Mouse (Mus musculus) myocyte (in vitro differentiated cells): Measurements from ENCODE around the gene Olfr907. TPM values are rescaled to one million over a fixed set of nuclear protein-coding genes. Genes with fewer than 3 reads are reported as not detected.

Experiments used
- H3K27me3 ChIP-seq: one replicate; pipeline ENCODE4 v1.6.1; 2011; ENCODE audit not compliant: control insufficient read depth, insufficient read depth, insufficient read length
- H3K36me3 ChIP-seq: one replicate; pipeline ENCODE4 v1.6.1; 2011; ENCODE audit not compliant: control insufficient read depth, insufficient read depth
- H3K4me2 ChIP-seq: one replicate; pipeline ENCODE4 v1.6.1; 2011; ENCODE audit warnings: low read depth, control low read depth
- H3K4me3 ChIP-seq: one replicate; pipeline ENCODE4 v1.5.1; 2011; ENCODE audit warnings: mild to moderate bottlenecking, control low read depth, moderate library complexity
- H3K79me2 ChIP-seq: one replicate; pipeline ENCODE4 v1.6.1; 2011; ENCODE audit not compliant: control insufficient read depth, insufficient read depth
- H3ac ChIP-seq: one replicate; pipeline ENCODE4 v1.6.1; 2011; ENCODE audit not compliant: control insufficient read depth, insufficient read length
- CEBPB ChIP-seq: IDR thresholded peaks from 2 replicates; pipeline ENCODE4 v1.6.1; 2011; ENCODE audit warnings: mild to moderate bottlenecking, moderate library complexity; ENCODE audit not compliant: poor library complexity, insufficient read depth, severe bottlenecking
- E2F4 ChIP-seq: IDR thresholded peaks from one replicate; pipeline ENCODE4 v1.6.1; 2011; ENCODE audit warnings: mild to moderate bottlenecking, control low read depth, moderate library complexity; ENCODE audit not compliant: insufficient read depth
- MAX ChIP-seq: IDR thresholded peaks from one replicate; pipeline ENCODE4 v1.6.1; 2011; ENCODE audit warnings: low read depth, mild to moderate bottlenecking, control low read depth
- MYOD1 ChIP-seq, 3 experiments: IDR thresholded peaks; one replicate each; pipeline ENCODE4 v1.6.1; 2011; ENCODE audit warnings: control low read depth in 2 of 3, low read depth in 2 of 3, mild to moderate bottlenecking in 2 of 3, moderate library complexity in 1 of 3; ENCODE audit not compliant: insufficient read length in 2 of 3, control insufficient read depth in 1 of 3
- MYOG ChIP-seq, 3 experiments: IDR thresholded peaks; one replicate each; pipeline ENCODE4 v1.6.1; 2011; ENCODE audit warnings: control low read depth in 2 of 3, low read depth in 2 of 3, mild to moderate bottlenecking in 2 of 3; ENCODE audit not compliant: insufficient read length in 2 of 3, control insufficient read depth in 1 of 3, insufficient read depth in 1 of 3
- POLR2A ChIP-seq: IDR thresholded peaks from one replicate; pipeline ENCODE4 v1.6.1; 2011; ENCODE audit warnings: low read depth, mild to moderate bottlenecking, control low read depth, moderate library complexity; ENCODE audit not compliant: insufficient read length
- POLR2AphosphoS2 ChIP-seq: IDR thresholded peaks from one replicate; pipeline ENCODE4 v1.6.1; 2011; ENCODE audit warnings: low read depth, control low read depth; ENCODE audit not compliant: insufficient read length
- REST ChIP-seq: IDR thresholded peaks from one replicate; pipeline ENCODE4 v1.6.1; 2011; ENCODE audit warnings: mild to moderate bottlenecking, control low read depth, moderate library complexity; ENCODE audit not compliant: insufficient read depth, insufficient read length
- SRF ChIP-seq: IDR thresholded peaks from one replicate; pipeline ENCODE4 v1.6.1; 2011; ENCODE audit warnings: low read depth; ENCODE audit not compliant: control insufficient read depth, insufficient read length
- TCF12 ChIP-seq: IDR thresholded peaks from one replicate; pipeline ENCODE4 v1.6.1; 2011; ENCODE audit warnings: mild to moderate bottlenecking, control low read depth; ENCODE audit not compliant: poor library complexity, insufficient read depth, severe bottlenecking
- TCF3 ChIP-seq: IDR thresholded peaks from one replicate; pipeline ENCODE4 v1.6.1; 2011; ENCODE audit warnings: low read depth, control low read depth; ENCODE audit not compliant: insufficient read length
- USF1 ChIP-seq: IDR thresholded peaks from one replicate; pipeline ENCODE4 v1.6.1; 2011; ENCODE audit warnings: low read depth, mild to moderate bottlenecking, control low read depth, moderate library complexity
- polyA plus RNA-seq: library from polyadenylated mRNA; unstranded; fragments of >200 nt; fragmentation: generic; extraction: Trizol; gene quantifications from one replicate; pipeline ENCODE4 v1.2.1, GENCODE M21; 2012; ENCODE audit warnings: missing spikeins

Gene Olfr907
- polyA plus RNA-seq: not detected

DNA sequence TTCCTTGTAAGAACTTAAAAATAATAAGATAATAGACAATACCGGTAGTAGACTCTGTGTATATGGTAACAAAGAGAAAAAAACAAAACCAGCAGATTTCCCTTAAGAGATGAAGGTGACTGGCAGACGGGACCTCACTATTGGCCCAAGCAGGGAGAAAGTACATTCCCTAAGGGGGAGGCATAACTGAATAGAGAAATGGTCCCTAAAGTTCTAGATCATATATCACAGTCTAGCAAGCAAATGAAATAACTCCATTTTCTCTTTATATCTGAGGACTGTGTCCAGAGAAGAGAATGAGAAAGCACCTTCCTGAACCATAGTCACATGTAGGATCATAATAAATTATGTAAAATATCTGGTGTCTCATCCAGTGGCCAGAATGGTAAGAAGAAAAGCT lies at the start of gene Olfr907:
Olfr907 (plus strand) TSS at position 301 of the 400 bp plus-strand sequence.
- TF ChIP-seq TCF3 (no peak), E2F4 (no peak), MYOD1 (IDR thresholded peaks at IDR 0.05; ENCODE audit: control insufficient read depth in 1 of 3, insufficient read length in 2 of 3, low read depth in 2 of 3) (no peak)
- H3ac ChIP-seq: no peak within 1 kb of the TSS
- no peak within 1 kb of the TSS for H3K4me2 ChIP-seq
- H3K79me2 ChIP-seq: no peaks in the 10 kb centered on the region
- no peaks in the 10 kb centered on the region for H3K27me3 ChIP-seq
- no peaks in the 10 kb centered on the region for H3K36me3 ChIP-seq
- no peak within 1 kb of the TSS for H3K4me3 ChIP-seq

- Histone ChIP-seq H3K4me2 (no peak within 1 kb of the TSS), H3ac (no peak within 1 kb of the TSS), H3K79me2 (no peaks in the 10 kb centered on the region), H3K27me3 (no peaks in the 10 kb centered on the region), H3K4me3 (no peak within 1 kb of the TSS), H3K36me3 (no peaks in the 10 kb centered on the region)
- no peak for TF ChIP-seq MYOD1 (IDR thresholded peaks at IDR 0.05; ENCODE audit: control insufficient read depth in 1 of 3, insufficient read length in 2 of 3, low read depth in 2 of 3)
- TF ChIP-seq SRF: no peak
These were observed 48.2 kb upstream of the Olfr907 start, which contains the start of gene Olfr902 for GRCm38 (mm10) chr9:38447352-38447751. Gene Olfr902, plus strand, starts transcription at chr9:38447652.

DNA sequence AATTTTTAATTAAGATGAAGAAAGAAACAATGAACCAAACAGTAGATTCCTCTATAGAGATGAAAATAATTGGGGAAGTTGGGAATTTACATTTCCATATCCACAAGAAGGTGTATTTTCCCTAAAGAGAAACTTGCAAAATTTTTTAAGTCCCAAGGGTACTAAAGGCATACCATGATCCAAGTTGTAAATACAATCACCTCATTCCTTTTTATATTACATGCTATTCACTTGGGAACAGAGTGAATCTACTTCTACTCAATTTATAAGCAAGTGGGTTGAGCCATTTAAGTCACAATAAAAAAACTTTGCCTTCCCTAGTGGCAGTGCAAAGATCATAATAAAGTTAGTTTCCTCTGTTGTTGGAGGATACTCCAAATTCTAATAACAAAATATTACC lies 32.8 kb upstream of the Olfr907 start, which contains the start of gene Olfr904:
Olfr904 (plus strand) TSS at position 301 of the 400 bp plus-strand sequence.
- TF ChIP-seq SRF: no peak
- TF ChIP-seq CEBPB: no peak
- no peak for TF ChIP-seq POLR2A
- Histone ChIP-seq H3K36me3 (no peaks in the 10 kb centered on the region), H3K27me3 (no peaks in the 10 kb centered on the region), H3K4me2 (no peak within 1 kb of the TSS), H3K4me3 (no peak within 1 kb of the TSS), H3K79me2 (no peaks in the 10 kb centered on the region), H3ac (no peak within 1 kb of the TSS)

DNA sequence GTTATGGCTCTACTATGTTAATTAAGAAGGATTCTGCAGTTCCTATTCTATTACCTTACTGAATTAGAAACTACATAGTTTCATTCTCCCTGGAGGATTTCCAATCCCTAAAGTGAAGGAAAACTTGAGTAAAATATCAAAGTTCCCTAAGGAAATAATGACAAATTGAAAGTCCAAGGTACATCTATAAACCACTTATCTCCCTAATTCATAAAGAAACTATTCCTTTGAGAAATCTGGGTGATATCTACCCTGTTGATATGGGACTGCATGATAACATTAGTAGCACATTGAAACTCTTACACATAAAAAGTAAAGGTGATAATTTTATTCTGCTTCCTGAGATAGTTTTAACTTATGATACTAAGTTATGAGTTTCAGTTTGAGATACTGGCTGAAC lies 24.8 kb upstream of the Olfr907 start, which contains the start of gene Olfr905:
Olfr905 (plus strand) TSS at position 301 of the 400 bp plus-strand sequence.
- Histone ChIP-seq H3K79me2 (no peaks in the 10 kb centered on the region), H3K36me3 (no peaks in the 10 kb centered on the region), H3K27me3 (no peaks in the 10 kb centered on the region), H3K4me2 (no peak within 1 kb of the TSS), H3ac (no peak within 1 kb of the TSS), H3K4me3 (no peak within 1 kb of the TSS)
- TF ChIP-seq MAX (no peak), USF1 (no peak), POLR2A (no peak), MYOG (IDR thresholded peaks at IDR 0.05; ENCODE audit: control insufficient read depth in 1 of 3, insufficient read depth in 1 of 3, insufficient read length in 2 of 3, low read depth in 2 of 3) (no peak), TCF12 (no peak), POLR2AphosphoS2 (no peak), TCF3 (no peak), CEBPB (no peak), SRF (no peak), REST (no peak), E2F4 (no peak)

- TF ChIP-seq POLR2A: no peak
- no peak for TF ChIP-seq TCF12
- no peak for TF ChIP-seq POLR2AphosphoS2
- no peak for TF ChIP-seq MAX
- H3ac ChIP-seq: no peak within 1 kb of the TSS
- H3K4me2 ChIP-seq: no peak within 1 kb of the TSS
These were observed 8.8 kb upstream of the Olfr907 start, which contains the start of gene Olfr906 for GRCm38 (mm10) chr9:38486785-38487184. Gene Olfr906, plus strand, starts transcription at chr9:38487085.

DNA sequence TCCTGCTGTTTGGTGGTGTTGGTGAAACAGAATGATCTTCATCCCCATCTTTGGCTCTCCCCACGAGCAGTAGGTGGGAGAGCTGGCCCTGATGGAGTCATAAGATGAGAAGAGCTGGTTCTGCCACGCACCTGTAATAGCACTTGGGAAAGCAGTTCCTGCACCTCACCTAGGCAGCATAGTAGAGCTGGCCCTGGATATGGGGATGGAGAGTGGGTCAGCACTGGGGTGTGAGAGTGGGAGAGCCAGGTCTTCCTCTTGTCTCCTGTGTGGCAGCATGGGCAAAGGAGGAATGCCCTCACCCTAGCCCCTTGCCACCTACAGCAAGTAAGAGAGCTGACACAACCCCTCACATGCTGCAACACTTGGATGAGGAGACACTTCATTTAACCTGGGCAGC lies 16.8 kb downstream of the Olfr907 start:
- no peaks in the 10 kb centered on the region for H3K27me3 ChIP-seq
- no peak overlapping the region for H3K4me2 ChIP-seq
- H3K4me3 ChIP-seq: no peak overlapping the region
- TF ChIP-seq POLR2AphosphoS2: no peak
- no peak for TF ChIP-seq CEBPB
- no peak for TF ChIP-seq TCF12
- no peak for TF ChIP-seq MYOD1 (IDR thresholded peaks at IDR 0.05; ENCODE audit: control insufficient read depth in 1 of 3, insufficient read length in 2 of 3, low read depth in 2 of 3)
- TF ChIP-seq MAX: no peak
- TF ChIP-seq E2F4: no peak
- no peak for TF ChIP-seq MYOG (IDR thresholded peaks at IDR 0.05; ENCODE audit: control insufficient read depth in 1 of 3, insufficient read depth in 1 of 3, insufficient read length in 2 of 3, low read depth in 2 of 3)
- no peak for TF ChIP-seq USF1
- TF ChIP-seq TCF3: no peak
- H3ac ChIP-seq: no peak overlapping the region
- H3K36me3 ChIP-seq: no peaks in the 10 kb centered on the region
- no peaks in the 10 kb centered on the region for H3K79me2 ChIP-seq

More at GRCm38 (mm10) chr9:38486785-38487184, 8.8 kb upstream of the Olfr907 start, which contains the start of gene Olfr906:
- H3K27me3 ChIP-seq: no peaks in the 10 kb centered on the region
- no peaks in the 10 kb centered on the region for H3K36me3 ChIP-seq
- no peak within 1 kb of the TSS for H3K4me3 ChIP-seq
- H3K79me2 ChIP-seq: no peaks in the 10 kb centered on the region
